Mouse (Mus musculus): ENCODE results near the gene Ndrg3.

DNA sequence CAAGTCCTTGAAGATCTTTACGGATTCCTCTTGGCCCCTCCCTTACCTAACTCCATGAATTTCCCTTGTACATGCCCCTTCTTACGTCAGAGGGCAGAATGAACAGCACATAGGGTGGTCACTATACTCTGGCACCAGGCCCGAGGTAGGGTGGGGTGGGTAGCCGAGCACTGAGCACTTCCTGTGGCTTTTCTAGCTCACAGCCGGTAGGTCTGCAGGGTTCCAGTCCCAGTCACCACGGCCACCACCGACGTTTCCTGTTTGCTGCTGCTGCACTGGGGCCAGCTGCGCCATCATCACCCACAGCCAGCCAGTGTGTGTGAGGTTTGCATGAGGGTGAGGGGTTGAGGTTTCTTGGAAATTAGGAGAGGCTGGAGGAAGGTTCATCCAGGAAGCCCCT is 114.1 kb downstream of the Ndrg3 start:
- TF ChIP-seq GATA1 (IDR thresholded peaks at IDR 0.05; ENCODE audit: borderline replicate concordance, low read length) = no peak
- no peak for TF ChIP-seq CTCF (IDR thresholded peaks at IDR 0.05; ENCODE audit: low read depth, low read length)
- TF ChIP-seq TAL1 (conservative IDR thresholded peaks at IDR 0.05; ENCODE audit: low read depth, low read length) = no peak
- no peak for TF ChIP-seq POLR2AphosphoS5 (IDR thresholded peaks at IDR 0.05; ENCODE audit: insufficient replicate concordance, low read depth, low read length)
- TF ChIP-seq GATA2 (IDR thresholded peaks at IDR 0.05; ENCODE audit: borderline replicate concordance, low read depth, low read length) = no peak

All from G1E (cell line).